Mouse (Mus musculus) lung, embryonic 14.5 days (tissue): ENCODE measurements around the gene Gtf2ird1. TPM values are rescaled to one million over a fixed set of nuclear protein-coding genes. Genes with fewer than 3 reads are reported as not detected.

Experiments used
- ATAC-seq: fragments of 200-750 bp; cut with Nextera tagmentation; 2 replicates; pipeline ENCODE4 v1.8.0; 2017; ENCODE audit warnings: mild to moderate bottlenecking, moderate TSS enrichment, moderate library complexity; ENCODE audit not compliant: insufficient read depth
- DNase-seq: peaks from one replicate; pipeline ENCODE4 v3.0.0-alpha.2; 2015
- H3K27ac ChIP-seq: fragments of 300-500 bp; sonication (generic); 2 replicates; pipeline ENCODE4 v1.5.1; 2014; ENCODE audit warnings: low read depth, mild to moderate bottlenecking, moderate library complexity
- H3K27me3 ChIP-seq: fragments of 300-500 bp; sonication (generic); 2 replicates; pipeline ENCODE4 v1.6.1; 2014; ENCODE audit warnings: low read length, control low read depth; ENCODE audit not compliant: insufficient read depth
- H3K36me3 ChIP-seq: fragments of 300-500 bp; sonication (generic); 2 replicates; pipeline ENCODE4 v1.6.1; 2014; ENCODE audit warnings: control low read depth; ENCODE audit not compliant: insufficient read depth
- H3K4me1 ChIP-seq: fragments of 300-500 bp; sonication (generic); 2 replicates; pipeline ENCODE4 v1.6.1; 2014; ENCODE audit warnings: antibody characterized with exemption, control low read depth; ENCODE audit not compliant: insufficient read depth
- H3K4me2 ChIP-seq: fragments of 300-500 bp; sonication (generic); 2 replicates; pipeline ENCODE4 v1.6.1; 2014; ENCODE audit warnings: mild to moderate bottlenecking
- H3K4me3 ChIP-seq: fragments of 300-500 bp; sonication (generic); 2 replicates; pipeline ENCODE4 v1.5.1; 2014; ENCODE audit warnings: low read depth, low read length
- H3K9ac ChIP-seq: fragments of 300-500 bp; sonication (generic); 2 replicates; pipeline ENCODE4 v1.6.1; 2014
- H3K9me3 ChIP-seq: fragments of 300-500 bp; sonication (generic); 2 replicates; pipeline ENCODE4 v1.6.1; 2016; ENCODE audit warnings: low read depth, low read length, control low read depth
- CTCF ChIP-seq: IDR thresholded peaks from 2 replicates; pipeline ENCODE4 v1.5.1; 2016; ENCODE audit warnings: antibody characterized with exemption, low read depth
- WGBS: fragments of 180-500 bp; shearing (Covaris S2); extraction: QIAGEN DNeasy Blood & Tissue Kit; methylation state at CpG from one replicate; pipeline ENCODE4 v1.1.7; 2014; 5-methylcytosine and 5-hydroxymethylcytosine counted together
- polyA plus RNA-seq: library from polyadenylated mRNA; unstranded; fragments of >200 nt; fragmentation: Nextera tagmentation; extraction: Ambion mirVana; gene quantifications from 2 replicates; pipeline ENCODE4 v1.2.1, GENCODE M21; 2014

Gene Gtf2ird1
- polyA plus RNA-seq, 1 experiment from 2014 or later: 82.5 TPM

- no peak overlapping the region for H3K4me3 ChIP-seq
- H3K27me3 ChIP-seq: no peaks in the 10 kb centered on the region
- 0 out of 2 replicates have a peak, but pooled peaks cover 3% of the 10 kb centered on the region for H3K4me1 ChIP-seq
- ATAC-seq (peak; percentile 56; the same call in 1 of the 2 replicates), DNase-seq (peak; percentile 40)
- no peaks in the 10 kb centered on the region for H3K9me3 ChIP-seq
- 21% methylated on average over 2 of the region's 2 CpGs for WGBS
- no peak for TF ChIP-seq CTCF
- H3K36me3 ChIP-seq: no peaks in the 10 kb centered on the region
- H3K9ac ChIP-seq: no peak overlapping the region
- no peak overlapping the region for H3K4me2 ChIP-seq
- peak overlapping the region; percentile 75; the same call in 1 of the 2 replicates for H3K27ac ChIP-seq
Measured at GRCm38 (mm10) chr5:134323869-134324268, 132.6 kb downstream of the Gtf2ird1 start.

- 83% methylated on average over 13 of the region's 13 CpGs for WGBS
- ATAC-seq (no peak), DNase-seq (peak; percentile 30)
- Histone ChIP-seq H3K4me1 (0 out of 2 replicates have a peak, but pooled peaks cover 3% of the 10 kb centered on the region), H3K27ac (peak overlapping the region; percentile 75; the same call in 1 of the 2 replicates), H3K9me3 (no peaks in the 10 kb centered on the region), H3K9ac (no peak overlapping the region), H3K4me2 (no peak overlapping the region), H3K4me3 (no peak overlapping the region), H3K36me3 (no peaks in the 10 kb centered on the region), H3K27me3 (no peaks in the 10 kb centered on the region)
- TF ChIP-seq CTCF: no peak
Measured at GRCm38 (mm10) chr5:134323311-134323710, 133.2 kb downstream of the Gtf2ird1 start.

- no peaks in the 10 kb centered on the region for H3K36me3 ChIP-seq
- H3K27me3 ChIP-seq: no peaks in the 10 kb centered on the region
- 67% methylated on average over 13 of the region's 13 CpGs for WGBS
- no peak overlapping the region for H3K4me3 ChIP-seq
- H3K4me2 ChIP-seq: no peak overlapping the region
- DNase-seq: no peak
- H3K4me1 ChIP-seq: 0 out of 2 replicates have a peak, but pooled peaks cover 3% of the 10 kb centered on the region
- H3K9ac ChIP-seq: no peak overlapping the region
- TF ChIP-seq CTCF: no peak
- no peak for ATAC-seq
- no peaks in the 10 kb centered on the region for H3K9me3 ChIP-seq
- no peak overlapping the region for H3K27ac ChIP-seq
Measured at GRCm38 (mm10) chr5:134322355-134322754, 134.2 kb downstream of the Gtf2ird1 start.

GRCm38 (mm10) chr5:134321699-134322098 is 134.8 kb downstream of the Gtf2ird1 start:
- H3K4me2 ChIP-seq: no peak overlapping the region
- WGBS: 53% methylated on average over 7 of the region's 7 CpGs
- H3K36me3 ChIP-seq: no peaks in the 10 kb centered on the region
- DNase-seq: no peak
- no peak for ATAC-seq
- H3K27ac ChIP-seq: no peak overlapping the region
- 0 out of 2 replicates have a peak, but pooled peaks cover 3% of the 10 kb centered on the region for H3K4me1 ChIP-seq
- no peak for TF ChIP-seq CTCF
- no peak overlapping the region for H3K9ac ChIP-seq
- H3K4me3 ChIP-seq: no peak overlapping the region
- no peaks in the 10 kb centered on the region for H3K27me3 ChIP-seq
- no peaks in the 10 kb centered on the region for H3K9me3 ChIP-seq

- no peaks in the 10 kb centered on the region for H3K27me3 ChIP-seq
- no peak overlapping the region for H3K4me3 ChIP-seq
- 80% methylated on average over 6 of the region's 6 CpGs for WGBS
- H3K36me3 ChIP-seq: no peaks in the 10 kb centered on the region
- DNase-seq (peak; percentile 47), ATAC-seq (no peak)
- no peak overlapping the region for H3K9ac ChIP-seq
- no peak overlapping the region for H3K27ac ChIP-seq
- no peak overlapping the region for H3K4me2 ChIP-seq
- H3K9me3 ChIP-seq: no peaks in the 10 kb centered on the region
- TF ChIP-seq CTCF: no peak
- H3K4me1 ChIP-seq: 0 out of 2 replicates have a peak, but pooled peaks cover 6% of the 10 kb centered on the region
Measured at GRCm38 (mm10) chr5:134318903-134319302, 137.6 kb downstream of the Gtf2ird1 start.

- DNase-seq (peak; percentile 73), ATAC-seq (no peak)
- TF ChIP-seq CTCF: no peak
- no peak overlapping the region for H3K9ac ChIP-seq
- H3K4me3 ChIP-seq: no peak overlapping the region
- 0 out of 2 replicates have a peak, but pooled peaks cover 6% of the 10 kb centered on the region for H3K4me1 ChIP-seq
- peak overlapping the region; percentile 89; the same call in 1 of the 2 replicates for H3K4me2 ChIP-seq
- H3K9me3 ChIP-seq: no peaks in the 10 kb centered on the region
- H3K27me3 ChIP-seq: no peaks in the 10 kb centered on the region
- 38% methylated on average over 7 of the region's 7 CpGs for WGBS
- H3K36me3 ChIP-seq: 0 out of 2 replicates have a peak, but pooled peaks cover under 1% of the 10 kb centered on the region
- peak overlapping the region; percentile 100 for H3K27ac ChIP-seq
Measured at GRCm38 (mm10) chr5:134316721-134317120, 139.8 kb downstream of the Gtf2ird1 start.

GRCm38 (mm10) chr5:134315623-134316350 is 140.7 kb downstream of the Gtf2ird1 start:
- DNase-seq (peak; percentile 94), ATAC-seq (no peak)
- no peaks in the 10 kb centered on the region for H3K9me3 ChIP-seq
- peak overlapping the region; percentile 100 for H3K27ac ChIP-seq
- WGBS: under 1% methylated on average over 25 of the region's 25 CpGs
- no peak; the same call in 1 of the 2 replicates for TF ChIP-seq CTCF
- peaks cover 9% of the 10 kb centered on the region for H3K36me3 ChIP-seq
- H3K27me3 ChIP-seq: no peaks in the 10 kb centered on the region
- peak overlapping the region; percentile 89 for H3K4me2 ChIP-seq
- H3K9ac ChIP-seq: peak overlapping the region; percentile 60
- peak overlapping the region; percentile 89 for H3K4me3 ChIP-seq
- H3K4me1 ChIP-seq: peaks cover 10% of the 10 kb centered on the region; the same call in 1 of the 2 replicates
